Mouse (Mus musculus) hindbrain, embryonic 15.5 days (tissue): ENCODE measurements around the gene Inpp5f. TPM values are rescaled to one million over a fixed set of nuclear protein-coding genes. Genes with fewer than 3 reads are reported as not detected.
"Not testable (repeated sequence)": the region's sequence is repeated elsewhere in the genome, so short reads cannot be mapped to it uniquely, and the experiment has no call there.

Source experiments
- ATAC-seq: fragments of 200-750 bp; cut with Nextera tagmentation; 2 replicates; pipeline ENCODE4 v1.8.0; 2017; ENCODE audit warnings: low read depth, moderate number of reproducible peaks, moderate TSS enrichment; ENCODE audit not compliant: low FRiP score
- H3K27ac ChIP-seq: fragments of 300-500 bp; sonication (generic); replicated peaks from 2 replicates; pipeline ENCODE4 v1.5.1; 2015; ENCODE audit warnings: mild to moderate bottlenecking, inconsistent platforms
- H3K27me3 ChIP-seq: fragments of 300-500 bp; sonication (generic); 2 replicates; pipeline ENCODE4 v1.6.1; 2015; ENCODE audit warnings: control low read depth, inconsistent platforms
- H3K36me3 ChIP-seq: fragments of 300-500 bp; sonication (generic); 2 replicates; pipeline ENCODE4 v1.6.1; 2015; ENCODE audit warnings: control low read depth, inconsistent platforms
- H3K4me1 ChIP-seq: fragments of 300-500 bp; sonication (generic); replicated peaks from 2 replicates; pipeline ENCODE4 v1.6.1; 2015; ENCODE audit warnings: control low read depth, inconsistent platforms
- H3K4me2 ChIP-seq: fragments of 300-500 bp; sonication (generic); 2 replicates; pipeline ENCODE4 v1.6.1; 2015; ENCODE audit warnings: moderate library complexity, mild to moderate bottlenecking, inconsistent platforms
- H3K4me3 ChIP-seq: fragments of 300-500 bp; sonication (generic); 2 replicates; pipeline ENCODE4 v1.5.1; 2015; ENCODE audit warnings: mild to moderate bottlenecking, inconsistent platforms
- H3K9ac ChIP-seq: fragments of 300-500 bp; sonication (generic); 2 replicates; pipeline ENCODE4 v1.6.1; 2015; ENCODE audit warnings: inconsistent platforms
- H3K9me3 ChIP-seq: fragments of 300-500 bp; sonication (generic); 2 replicates; pipeline ENCODE4 v1.6.1; 2016; ENCODE audit warnings: control low read depth, inconsistent platforms
- WGBS: fragments of 180-500 bp; shearing (Covaris S2); methylation state at CpG from one replicate; pipeline ENCODE4 v1.1.7; 2015; 5-methylcytosine and 5-hydroxymethylcytosine counted together
- polyA plus RNA-seq: library from polyadenylated mRNA; unstranded; fragments of >200 nt; fragmentation: Nextera tagmentation; extraction: Ambion mirVana; gene quantifications from 2 replicates; pipeline ENCODE4 v1.2.1, GENCODE M21; 2015

Gene Inpp5f
- polyA plus RNA-seq: 400 and 406 TPM in 2 replicates

GRCm38 (mm10) chr7:128610897-128611798 is at the start of gene Inpp5f:
TSS of gene Inpp5f (plus strand) at chr7:128611328.
- Histone ChIP-seq H3K4me3 (peak within 1 kb of the TSS; percentile 73), H3K4me1 (peaks cover 19% of the 10 kb centered on the region), H3K9ac (peak within 1 kb of the TSS; percentile 79), H3K36me3 (no peaks in the 10 kb centered on the region), H3K4me2 (peak within 1 kb of the TSS; percentile 93), H3K27ac (peak within 1 kb of the TSS; percentile 77), H3K9me3 (no peaks in the 10 kb centered on the region), H3K27me3 (no peaks in the 10 kb centered on the region)
- ATAC-seq: peak; percentile 100
- 2% methylated on average over 58 of the region's 68 CpGs for WGBS

- no peak overlapping the region for H3K27ac ChIP-seq
- no peaks in the 10 kb centered on the region for H3K9me3 ChIP-seq
- no peaks in the 10 kb centered on the region for H3K27me3 ChIP-seq
- H3K4me1 ChIP-seq: no peaks in the 10 kb centered on the region
- H3K9ac ChIP-seq: no peak overlapping the region
- no peak overlapping the region for H3K4me3 ChIP-seq
- WGBS: 41% methylated on average over 4 of the region's 4 CpGs
- ATAC-seq: no peak
- H3K4me2 ChIP-seq: no peak overlapping the region
- H3K36me3 ChIP-seq: no peaks in the 10 kb centered on the region
These were observed 47.8 kb upstream of the Inpp5f start for GRCm38 (mm10) chr7:128563373-128563772.

GRCm38 (mm10) chr7:128566311-128566710 is 44.8 kb upstream of the Inpp5f start:
- no peaks in the 10 kb centered on the region for H3K9me3 ChIP-seq
- no peaks in the 10 kb centered on the region for H3K27me3 ChIP-seq
- no peak overlapping the region for H3K9ac ChIP-seq
- no peaks in the 10 kb centered on the region for H3K36me3 ChIP-seq
- WGBS: 90% methylated on average over 7 of the region's 7 CpGs
- H3K4me1 ChIP-seq: no peaks in the 10 kb centered on the region
- ATAC-seq: no peak
- H3K27ac ChIP-seq: no peak overlapping the region
- no peak overlapping the region for H3K4me3 ChIP-seq
- H3K4me2 ChIP-seq: no peak overlapping the region

- no peak for ATAC-seq
- no peak overlapping the region for H3K27ac ChIP-seq
- 86% methylated on average over 8 of the region's 8 CpGs for WGBS
These were observed 43.4 kb upstream of the Inpp5f start for GRCm38 (mm10) chr7:128567561-128568244.

GRCm38 (mm10) chr7:128569429-128569828 is 41.7 kb upstream of the Inpp5f start:
- H3K9ac ChIP-seq, H3K4me3 ChIP-seq, H3K27ac ChIP-seq, H3K9me3 ChIP-seq, H3K4me1 ChIP-seq, H3K36me3 ChIP-seq, ATAC-seq, H3K4me2 ChIP-seq, H3K27me3 ChIP-seq: not testable (repeated sequence)
- WGBS: 86% methylated on average over 2 of the region's 2 CpGs

More at GRCm38 (mm10) chr7:128567561-128568244, 43.4 kb upstream of the Inpp5f start:
- Histone ChIP-seq H3K9me3 (no peaks in the 10 kb centered on the region), H3K4me3 (no peak overlapping the region), H3K27me3 (no peaks in the 10 kb centered on the region), H3K9ac (no peak overlapping the region), H3K4me1 (no peaks in the 10 kb centered on the region), H3K4me2 (no peak overlapping the region), H3K36me3 (no peaks in the 10 kb centered on the region)

GRCm38 (mm10) chr7:128569987-128570656 is 41.0 kb upstream of the Inpp5f start:
- WGBS: 92% methylated on average over 8 of the region's 8 CpGs
- H3K27ac ChIP-seq: no peak overlapping the region
- H3K4me3 ChIP-seq: no peak overlapping the region
- H3K4me2 ChIP-seq: no peak overlapping the region
- no peaks in the 10 kb centered on the region for H3K9me3 ChIP-seq
- H3K4me1 ChIP-seq: 0 out of 2 replicates have a peak, but pooled peaks cover 7% of the 10 kb centered on the region
- no peaks in the 10 kb centered on the region for H3K27me3 ChIP-seq
- no peak overlapping the region for H3K9ac ChIP-seq
- no peak for ATAC-seq
- no peaks in the 10 kb centered on the region for H3K36me3 ChIP-seq

- H3K27ac ChIP-seq, H3K4me3 ChIP-seq, H3K27me3 ChIP-seq, H3K36me3 ChIP-seq, ATAC-seq, H3K4me2 ChIP-seq, H3K4me1 ChIP-seq, H3K9me3 ChIP-seq, H3K9ac ChIP-seq: not testable (repeated sequence)
- whole genome bisulfite sequencing: 94% methylated on average over 7 of the region's 7 CpGs
These were observed 40.5 kb upstream of the Inpp5f start for GRCm38 (mm10) chr7:128570657-128571056.

- H3K4me3 ChIP-seq: no peak overlapping the region
- 79% methylated on average over 4 of the region's 4 CpGs for WGBS
These were observed 39.1 kb upstream of the Inpp5f start for GRCm38 (mm10) chr7:128572030-128572429.

GRCm38 (mm10) chr7:128575211-128575610 is 35.9 kb upstream of the Inpp5f start:
- no peak overlapping the region for H3K27ac ChIP-seq
- no peaks in the 10 kb centered on the region for H3K9me3 ChIP-seq
- H3K9ac ChIP-seq: no peak overlapping the region
- ATAC-seq: no peak
- 91% methylated on average over 5 of the region's 5 CpGs for WGBS
- H3K27me3 ChIP-seq: no peaks in the 10 kb centered on the region
- 0 out of 2 replicates have a peak, but pooled peaks cover 7% of the 10 kb centered on the region for H3K4me1 ChIP-seq
- H3K4me3 ChIP-seq: no peak overlapping the region
- no peaks in the 10 kb centered on the region for H3K36me3 ChIP-seq
- H3K4me2 ChIP-seq: no peak overlapping the region

More at GRCm38 (mm10) chr7:128572030-128572429, 39.1 kb upstream of the Inpp5f start:
- Histone ChIP-seq H3K4me1 (0 out of 2 replicates have a peak, but pooled peaks cover 7% of the 10 kb centered on the region), H3K4me2 (no peak overlapping the region), H3K9ac (no peak overlapping the region), H3K36me3 (no peaks in the 10 kb centered on the region), H3K27ac (no peak overlapping the region), H3K27me3 (no peaks in the 10 kb centered on the region), H3K9me3 (no peaks in the 10 kb centered on the region)
- ATAC-seq: no peak

- no peaks in the 10 kb centered on the region for H3K36me3 ChIP-seq
- H3K4me3 ChIP-seq: no peak overlapping the region
- no peak overlapping the region for H3K27ac ChIP-seq
- no peak overlapping the region for H3K9ac ChIP-seq
- H3K9me3 ChIP-seq: no peaks in the 10 kb centered on the region
- 0 out of 2 replicates have a peak, but pooled peaks cover 7% of the 10 kb centered on the region for H3K4me1 ChIP-seq
- WGBS: 71% methylated on average over 2 of the region's 2 CpGs
- H3K27me3 ChIP-seq: no peaks in the 10 kb centered on the region
- no peak for ATAC-seq
- H3K4me2 ChIP-seq: no peak overlapping the region
These were observed 35.3 kb upstream of the Inpp5f start for GRCm38 (mm10) chr7:128575794-128576193.

- WGBS: 75% methylated on average over 1 of the region's 1 CpGs
- no peak overlapping the region for H3K4me2 ChIP-seq
These were observed 33.5 kb upstream of the Inpp5f start for GRCm38 (mm10) chr7:128577607-128578006.

More at GRCm38 (mm10) chr7:128577607-128578006, 33.5 kb upstream of the Inpp5f start:
- Histone ChIP-seq H3K9me3 (no peaks in the 10 kb centered on the region), H3K4me1 (0 out of 2 replicates have a peak, but pooled peaks cover 11% of the 10 kb centered on the region), H3K9ac (no peak overlapping the region), H3K27ac (no peak overlapping the region), H3K36me3 (no peaks in the 10 kb centered on the region), H3K4me3 (no peak overlapping the region), H3K27me3 (no peaks in the 10 kb centered on the region)
- ATAC-seq: no peak
